Mouse (Mus musculus): ENCODE measurements at regions not wholly inside any gene's neighbourhood (a gene's known extent, or its start where the extent isn't known, plus 50 kb on each side); places are given as distances from the start of the nearest gene placed in this dataset.

DNA sequence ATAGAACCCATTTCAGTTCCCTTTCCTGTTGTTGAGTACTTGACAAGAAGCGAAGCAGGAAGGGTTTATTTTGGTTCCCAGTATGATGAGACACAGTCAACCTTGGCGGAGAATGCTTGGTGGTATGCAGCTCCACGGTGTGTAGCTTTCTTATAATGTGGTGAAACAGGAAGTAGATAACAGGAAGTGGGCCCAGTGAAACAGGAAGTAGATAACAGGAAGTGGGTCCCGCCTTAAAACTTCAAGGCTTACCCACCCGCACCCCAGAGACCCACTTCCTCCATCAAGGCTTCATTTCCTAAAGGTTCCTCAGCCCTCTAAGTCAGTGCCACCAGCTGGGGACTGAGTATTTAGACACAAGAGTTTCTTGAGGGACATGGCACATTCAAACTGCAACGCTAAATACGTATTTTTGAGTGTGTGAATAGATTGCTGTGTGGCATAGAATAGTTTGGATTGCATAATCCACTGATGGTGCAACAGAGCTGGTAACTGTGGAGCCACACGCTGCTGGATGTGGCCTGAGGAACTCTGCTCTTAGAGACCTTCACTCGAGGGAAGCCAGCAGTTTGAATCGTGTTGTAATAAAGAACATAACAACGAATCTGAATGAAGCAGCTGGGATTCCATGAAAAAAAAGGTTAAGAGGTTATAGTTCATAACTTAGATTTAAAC, 190.8 kb downstream of the Npr3 start:
- ATAC-seq (replicated peaks; ENCODE audit: poor library complexity, severe bottlenecking): peak; percentile 97

- no peak for ATAC-seq (replicated peaks; ENCODE audit: poor library complexity, severe bottlenecking)
Measured at GRCm38 (mm10) chr15:11712481-11713274, 194.4 kb downstream of the Npr3 start.

GRCm38 (mm10) chr15:11701246-11701645, 205.8 kb downstream of the Npr3 start:
- no peak for ATAC-seq (replicated peaks; ENCODE audit: poor library complexity, severe bottlenecking)

GRCm38 (mm10) chr15:11699929-11700328, 207.2 kb downstream of the Npr3 start:
- ATAC-seq (replicated peaks; ENCODE audit: poor library complexity, severe bottlenecking): no peak

GRCm38 (mm10) chr15:11697060-11697459, 210.0 kb downstream of the Npr3 start:
- ATAC-seq (replicated peaks; ENCODE audit: poor library complexity, severe bottlenecking): no peak

- ATAC-seq (replicated peaks; ENCODE audit: poor library complexity, severe bottlenecking): no peak
Measured at GRCm38 (mm10) chr15:11693772-11694270, 213.3 kb downstream of the Npr3 start.

- no peak for ATAC-seq (replicated peaks; ENCODE audit: poor library complexity, severe bottlenecking)
Measured at GRCm38 (mm10) chr15:11664839-11665379, 242.2 kb downstream of the Npr3 start.

DNA sequence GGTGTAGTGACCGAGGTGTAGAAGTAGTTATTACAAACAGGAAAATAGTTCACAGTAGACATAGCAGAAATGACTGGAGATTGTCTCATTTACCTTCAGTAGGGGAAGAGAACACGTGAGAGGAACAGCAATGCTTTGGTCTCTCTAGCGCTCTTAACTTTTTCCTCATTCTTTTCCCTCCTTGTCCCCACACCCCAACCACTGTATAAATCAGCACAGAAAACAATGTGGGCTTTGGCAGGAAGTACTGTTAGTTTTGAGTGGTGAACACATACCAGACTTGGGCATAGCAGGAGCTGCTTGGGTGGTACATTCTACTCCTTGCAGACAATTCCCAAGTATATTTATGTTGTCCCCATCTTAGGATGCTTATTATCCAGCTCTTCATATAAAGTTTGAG, 251.9 kb downstream of the Npr3 start:
- no peak for ATAC-seq (replicated peaks; ENCODE audit: poor library complexity, severe bottlenecking)

GRCm38 (mm10) chr15:11646241-11646640, 246.8 kb upstream of the Tars start:
- ATAC-seq (replicated peaks; ENCODE audit: poor library complexity, severe bottlenecking): no peak

DNA sequence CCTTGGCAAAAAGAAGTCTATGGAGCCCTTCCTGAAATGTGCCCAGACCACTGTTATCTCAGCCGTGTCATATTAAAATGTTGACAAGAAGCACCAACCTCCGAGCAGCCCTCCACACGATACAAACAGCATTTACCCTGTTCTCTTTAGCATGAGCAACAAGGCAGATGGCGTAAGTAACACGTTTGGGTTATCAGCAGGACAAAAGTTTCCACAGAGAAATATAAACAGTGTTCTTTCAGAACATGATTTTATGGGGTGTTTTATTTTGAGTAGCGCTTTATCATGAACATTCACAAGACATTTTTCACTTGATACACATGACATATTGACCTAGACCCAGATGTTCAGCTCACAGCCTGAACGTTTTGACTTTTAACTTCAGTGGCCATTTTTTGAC, 245.3 kb upstream of the Tars start:
- ATAC-seq (replicated peaks; ENCODE audit: poor library complexity, severe bottlenecking): no peak

DNA sequence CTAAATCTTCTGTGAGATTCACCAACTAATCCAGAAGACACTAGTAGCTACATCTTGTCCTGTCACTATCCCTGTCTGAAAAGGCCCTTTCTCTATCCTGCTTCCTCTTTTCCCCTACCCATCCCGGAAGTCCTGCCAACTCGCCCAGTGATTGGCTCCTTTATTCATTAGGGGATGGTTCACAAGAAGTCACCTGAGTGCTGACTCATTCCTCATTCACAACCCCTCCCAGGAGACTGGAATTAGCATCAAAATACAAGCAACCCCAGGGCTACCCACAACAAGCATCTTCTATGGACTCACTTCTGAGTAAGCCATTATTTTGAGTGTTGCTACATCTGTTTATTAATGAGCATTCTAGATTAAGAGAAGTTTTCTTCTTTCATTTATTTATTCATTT, 231.2 kb upstream of the Tars start:
- ATAC-seq (replicated peaks; ENCODE audit: poor library complexity, severe bottlenecking): no peak

- no peak for ATAC-seq (replicated peaks; ENCODE audit: poor library complexity, severe bottlenecking)
Measured at GRCm38 (mm10) chr15:11626433-11626832, 227.0 kb upstream of the Tars start.

GRCm38 (mm10) chr15:11612416-11612815, 213.0 kb upstream of the Tars start:
- ATAC-seq (replicated peaks; ENCODE audit: poor library complexity, severe bottlenecking): no peak

GRCm38 (mm10) chr15:11610043-11610670, 210.7 kb upstream of the Tars start:
- no peak for ATAC-seq (replicated peaks; ENCODE audit: poor library complexity, severe bottlenecking)

DNA sequence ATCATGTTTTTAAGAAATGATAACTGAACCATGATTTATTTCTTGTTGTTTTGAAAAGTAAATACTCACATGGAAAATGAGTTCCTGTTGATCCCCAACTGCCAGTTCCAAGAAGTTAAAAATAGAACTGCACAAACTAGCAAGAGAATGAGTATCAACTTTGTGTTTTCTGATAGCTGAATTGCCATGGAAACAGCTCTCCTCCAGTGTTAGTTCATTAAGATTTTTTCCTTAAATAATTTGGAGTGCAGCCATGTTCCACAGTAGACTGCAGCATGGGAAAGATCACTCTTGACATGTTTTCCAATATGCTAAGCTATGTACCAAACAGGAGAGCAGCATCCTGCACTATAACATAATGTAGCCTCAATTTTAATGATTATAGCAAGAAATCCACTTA, 208.0 kb upstream of the Tars start:
- ATAC-seq (replicated peaks; ENCODE audit: poor library complexity, severe bottlenecking): no peak

DNA sequence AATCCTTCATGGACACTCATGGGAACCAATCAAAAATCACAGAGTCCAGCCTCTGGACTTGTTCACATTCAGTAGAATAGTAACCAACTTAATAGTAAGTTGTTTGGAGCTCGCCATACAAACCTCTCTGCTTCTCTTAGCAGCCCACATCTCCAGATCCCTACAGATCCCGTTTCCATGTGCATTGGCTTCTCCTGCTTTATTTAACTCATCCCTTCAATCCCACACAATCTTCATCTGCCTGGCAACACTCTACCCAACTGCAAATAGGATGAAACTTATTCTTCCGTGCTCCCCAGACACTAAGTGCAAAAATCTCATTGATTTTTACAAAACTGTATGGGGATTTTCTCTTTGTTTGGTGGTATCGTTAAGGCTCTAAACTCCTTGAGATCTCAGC, 206.2 kb upstream of the Tars start:
- ATAC-seq (replicated peaks; ENCODE audit: poor library complexity, severe bottlenecking): no peak

DNA sequence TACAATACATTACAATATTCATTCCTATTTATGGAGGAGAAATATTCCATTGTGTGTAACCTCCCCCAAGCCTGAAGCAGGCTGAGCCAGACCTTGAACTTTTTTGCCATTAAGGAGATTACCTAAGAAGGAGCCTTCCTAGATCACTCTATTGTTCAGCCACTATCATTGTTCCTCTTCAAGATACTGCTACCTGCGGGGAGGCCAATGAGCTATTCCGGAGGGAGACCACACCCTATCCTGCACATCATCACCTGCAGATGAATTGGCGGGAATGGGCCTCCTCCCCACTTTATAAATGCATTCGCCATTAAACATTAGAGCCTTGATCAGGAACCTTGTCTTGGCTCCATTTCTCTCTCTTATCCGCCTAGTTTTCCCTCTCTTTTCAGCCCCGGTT, 197.6 kb upstream of the Tars start:
- no peak for ATAC-seq (replicated peaks; ENCODE audit: poor library complexity, severe bottlenecking)

GRCm38 (mm10) chr15:11590542-11591116, 191.2 kb upstream of the Tars start:
- ATAC-seq (replicated peaks; ENCODE audit: poor library complexity, severe bottlenecking): no peak

DNA sequence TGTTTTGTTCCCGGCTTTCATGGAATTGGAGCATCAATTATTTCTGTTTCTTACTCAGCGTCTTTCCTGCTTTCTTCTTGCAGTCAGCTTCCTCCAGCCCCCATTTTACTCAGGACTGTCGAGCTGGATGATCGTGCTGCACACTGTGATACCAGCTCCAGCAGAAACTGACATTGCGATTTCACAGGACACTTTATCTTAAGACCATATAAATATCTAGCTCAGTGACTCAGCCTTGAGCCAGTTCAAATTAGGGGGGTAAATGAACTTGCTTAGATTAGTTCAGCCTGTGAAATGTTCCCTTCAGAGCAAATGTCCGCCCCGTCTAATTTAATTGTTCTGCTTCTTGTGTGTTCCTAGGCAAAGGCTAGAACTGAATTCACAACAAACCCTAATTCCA, 190.3 kb upstream of the Tars start:
- no peak for ATAC-seq (replicated peaks; ENCODE audit: poor library complexity, severe bottlenecking)

- ATAC-seq (replicated peaks; ENCODE audit: poor library complexity, severe bottlenecking): no peak
Measured at GRCm38 (mm10) chr15:11586384-11586783, 186.9 kb upstream of the Tars start.

- no peak for ATAC-seq (replicated peaks; ENCODE audit: poor library complexity, severe bottlenecking)
Measured at GRCm38 (mm10) chr15:11584155-11584554, 184.7 kb upstream of the Tars start.

Measured in granulocyte monocyte progenitor cell, adult 5-6 weeks (primary cell).